Mouse (Mus musculus) layer of hippocampus, postnatal 25 days (tissue): ENCODE measurements around the gene Golgb1. TPM values are rescaled to one million over a fixed set of nuclear protein-coding genes. Genes with fewer than 3 reads are reported as not detected.
"Not testable (repeated sequence)": the region's sequence is repeated elsewhere in the genome, so short reads cannot be mapped to it uniquely, and the experiment has no call there.

Experiments
- DNase-seq, 2 experiments: peaks; one replicate each; pipeline ENCODE4 v3.0.0; 2022; ENCODE audit warnings: mixed read lengths in 2 of 2, low spot score in 1 of 2; ENCODE audit errors: extremely low spot score in 1 of 2
- total RNA-seq, 2 experiments: library from RNA; stranded (reverse); gene quantifications; 2 replicates each; pipeline ENCODE4 v1.2.3; 2021

Golgb1 gene
- total RNA-seq, result 10 to 100 TPM; 64.7 to 65.0 TPM

DNA sequence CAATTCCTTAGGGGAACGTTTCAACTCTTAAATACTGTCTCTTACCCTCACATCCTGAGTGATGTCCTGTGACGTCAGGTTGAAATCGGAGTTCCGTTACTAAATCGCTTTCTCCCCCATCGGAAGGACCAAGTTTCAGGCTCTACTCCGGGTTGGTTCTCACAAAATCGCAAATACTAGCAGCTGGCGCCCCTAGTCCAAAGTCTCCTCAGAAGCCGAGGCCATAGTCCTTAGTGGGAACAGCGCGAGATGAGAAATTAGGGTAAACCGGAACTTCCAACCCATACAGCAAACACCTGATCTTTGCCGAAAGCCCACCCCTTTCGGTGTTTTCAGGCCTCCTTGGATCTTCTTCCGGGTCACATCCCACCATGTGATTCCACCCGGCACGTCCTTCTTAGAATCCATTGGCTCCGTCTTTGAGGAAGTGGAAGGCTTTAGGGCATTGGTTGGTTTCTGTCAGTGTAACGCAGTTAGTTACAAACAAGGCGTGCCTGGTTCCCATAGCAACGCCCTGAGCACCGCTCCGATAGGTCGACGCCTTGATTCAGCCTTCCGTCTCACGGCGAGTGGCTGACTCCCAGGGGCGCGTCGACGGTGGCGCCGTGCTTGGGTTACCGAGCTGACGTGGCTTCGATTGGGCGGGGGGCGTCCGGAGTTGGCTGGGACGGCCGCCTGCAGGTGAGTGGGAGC is at the start of gene Golgb1, which contains the start of gene Eaf2:
Gene Golgb1 (plus strand): TSS at position 558 of the 693 bp plus-strand sequence.
Gene Eaf2 (minus strand): TSS at position 421 of the 693 bp plus-strand sequence.
- DNase-seq, result peak; percentile 81

DNA sequence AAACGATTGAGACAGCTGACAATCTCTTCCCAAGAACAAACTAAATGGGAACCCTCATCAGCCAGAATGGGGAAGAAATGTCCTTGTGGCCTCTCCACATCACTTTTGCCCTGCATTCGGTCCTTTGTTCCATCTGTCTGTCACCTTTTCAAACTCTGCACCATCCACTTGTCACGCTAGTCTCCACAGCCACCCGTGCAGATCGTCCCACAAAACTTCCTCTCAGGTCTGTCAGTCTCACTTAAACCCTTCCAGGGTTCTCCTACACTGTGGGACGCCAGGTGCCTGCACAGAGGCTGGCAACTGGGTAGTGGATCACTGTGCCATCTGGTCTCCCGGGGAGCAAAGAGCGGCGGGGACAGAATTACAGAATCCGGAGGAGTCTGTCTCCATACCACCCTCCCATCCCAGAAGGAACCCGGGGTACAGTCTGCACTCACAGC is 47.3 kb upstream of the Golgb1 start:
- DNase-seq, result no peak

DNA sequence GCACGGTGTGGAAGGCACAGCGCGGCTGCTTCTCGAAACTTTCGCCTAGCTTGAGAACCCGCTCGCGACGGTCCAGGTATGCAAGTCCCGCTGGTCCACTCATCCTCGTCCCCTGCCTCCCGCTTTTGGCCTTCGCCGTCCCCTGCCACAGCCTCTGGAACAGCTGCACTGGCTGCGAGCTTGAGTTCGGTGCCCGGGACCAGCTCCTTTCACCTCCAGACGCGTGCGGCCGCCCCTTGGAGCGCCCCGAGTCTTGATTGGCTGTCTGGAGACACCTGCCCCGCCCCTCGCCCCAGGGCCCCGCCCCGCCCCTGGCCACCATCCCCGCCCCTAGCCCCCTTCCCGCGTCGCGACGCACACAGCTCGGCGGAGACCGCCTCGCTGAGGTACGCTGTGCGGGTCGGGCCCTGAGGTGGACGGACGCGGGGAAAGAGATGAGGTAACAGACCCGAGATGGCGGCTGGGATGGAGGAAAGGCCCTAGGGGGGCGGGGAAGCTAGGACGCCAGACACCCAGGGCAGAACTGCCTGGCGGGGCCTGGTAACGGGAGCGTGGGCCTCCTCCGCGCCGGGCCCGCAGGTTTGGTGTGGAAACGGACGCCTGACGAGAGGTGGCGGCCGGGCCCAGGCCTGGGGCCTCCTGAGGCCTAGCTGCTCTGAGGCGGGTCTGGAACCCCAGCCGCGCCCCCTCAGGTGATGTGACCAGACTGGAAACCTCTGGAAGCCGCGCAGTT is 46.7 kb upstream of the Golgb1 start, which contains the start of gene Iqcb1:
Gene Iqcb1 (plus strand): TSS at position 332 of the 733 bp plus-strand sequence.
- DNase-seq, result peak; percentile 68 to 69

DNA sequence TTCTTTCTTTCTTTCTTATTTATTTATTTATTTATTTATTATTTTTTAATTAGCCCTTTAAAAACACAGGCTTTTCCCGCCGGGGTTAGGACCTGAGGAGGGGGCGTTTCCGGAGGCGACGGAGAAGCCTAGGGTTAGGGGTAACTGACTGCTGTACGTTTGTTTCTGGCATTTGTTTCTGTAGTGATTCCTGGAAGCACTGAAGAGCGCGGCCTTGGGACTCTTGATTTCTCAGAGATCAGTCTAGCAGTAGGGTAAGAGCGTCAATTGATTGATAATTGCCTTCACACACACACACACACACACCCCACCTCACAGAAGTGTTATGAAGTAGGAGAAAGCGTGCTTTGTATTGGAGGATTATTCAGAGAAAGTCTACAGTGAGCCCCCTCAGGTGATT is 46.1 kb upstream of the Golgb1 start:
- no peak for DNase-seq

DNA sequence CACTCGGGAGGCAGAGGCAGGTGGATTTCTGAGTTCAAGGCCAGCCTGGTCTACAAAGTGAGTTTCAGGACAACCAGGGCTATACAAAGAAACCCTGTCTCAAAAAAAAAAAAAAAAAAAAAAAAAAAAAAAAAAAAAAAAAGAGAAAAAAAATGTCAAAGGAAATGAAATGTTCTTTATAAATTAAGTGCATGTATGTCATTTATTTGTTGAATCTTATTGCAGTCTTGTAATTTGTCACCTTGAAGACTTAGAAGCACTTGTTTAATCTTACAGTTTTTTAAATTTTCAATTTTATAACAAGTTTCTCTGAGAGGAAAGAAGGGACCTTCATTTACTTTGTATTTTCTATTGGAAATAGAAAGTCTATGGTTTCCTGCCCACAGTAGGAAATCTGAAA is 28.0 kb upstream of the Golgb1 start:
- DNase-seq, result not testable (repeated sequence)

DNA sequence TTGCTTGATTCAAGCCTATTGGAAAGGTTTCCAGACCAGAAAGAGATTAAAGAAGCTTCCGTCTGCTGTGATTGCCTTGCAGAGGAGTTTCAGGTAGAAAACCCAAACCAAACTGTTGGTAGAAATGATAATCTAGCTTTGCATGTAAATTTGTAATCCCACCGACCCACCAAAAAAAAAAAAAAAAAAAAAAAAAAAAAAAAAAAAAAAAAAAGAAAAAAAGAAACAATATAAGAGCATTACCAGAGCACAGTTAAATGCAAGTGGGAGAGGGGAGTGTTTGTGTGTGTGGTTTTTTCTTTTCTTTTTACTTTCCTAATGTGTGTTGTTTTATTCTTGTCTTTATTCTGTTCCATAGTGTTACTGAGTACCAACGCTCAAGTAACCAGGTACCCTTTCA is 23.7 kb upstream of the Golgb1 start:
- no peak for DNase-seq

DNA sequence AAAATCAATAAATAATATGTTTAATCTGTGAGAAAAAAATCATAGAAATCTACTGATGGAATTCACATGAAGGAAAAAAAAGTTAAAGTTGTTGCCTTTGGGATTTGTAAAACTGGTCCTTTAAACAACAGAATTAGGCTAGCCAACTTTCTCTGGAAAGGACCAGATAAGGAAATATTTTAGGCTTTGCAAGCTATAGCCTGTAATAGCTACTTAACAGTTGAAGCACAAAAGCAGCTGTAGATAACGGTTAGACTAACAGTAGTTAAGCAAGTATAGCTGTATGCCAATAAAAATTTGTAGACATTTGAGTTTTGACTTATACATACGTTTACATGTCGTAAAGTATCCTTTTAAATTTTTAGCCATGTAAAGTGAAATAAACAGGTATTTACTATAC is 11.4 kb upstream of the Golgb1 start:
- no peak for DNase-seq

DNA sequence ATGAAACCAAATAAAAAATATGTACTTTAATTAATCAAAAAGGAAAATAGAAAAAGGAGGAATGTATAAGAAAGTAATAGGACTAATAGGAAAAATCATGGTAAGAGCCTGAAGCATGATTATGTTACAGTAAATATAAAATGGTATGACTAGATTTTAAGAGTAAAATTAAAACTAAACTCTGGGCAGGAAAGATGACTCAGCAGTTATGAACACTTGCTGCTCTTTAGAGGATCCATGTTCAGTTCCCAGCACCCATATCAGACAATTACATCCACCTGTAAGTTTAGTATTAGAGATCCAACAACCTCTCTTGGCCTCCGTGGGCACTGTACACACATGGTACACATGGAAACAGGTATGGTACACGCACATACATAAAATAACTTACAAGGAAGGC is 5.5 kb upstream of the Golgb1 start:
- DNase-seq, result no peak

DNA sequence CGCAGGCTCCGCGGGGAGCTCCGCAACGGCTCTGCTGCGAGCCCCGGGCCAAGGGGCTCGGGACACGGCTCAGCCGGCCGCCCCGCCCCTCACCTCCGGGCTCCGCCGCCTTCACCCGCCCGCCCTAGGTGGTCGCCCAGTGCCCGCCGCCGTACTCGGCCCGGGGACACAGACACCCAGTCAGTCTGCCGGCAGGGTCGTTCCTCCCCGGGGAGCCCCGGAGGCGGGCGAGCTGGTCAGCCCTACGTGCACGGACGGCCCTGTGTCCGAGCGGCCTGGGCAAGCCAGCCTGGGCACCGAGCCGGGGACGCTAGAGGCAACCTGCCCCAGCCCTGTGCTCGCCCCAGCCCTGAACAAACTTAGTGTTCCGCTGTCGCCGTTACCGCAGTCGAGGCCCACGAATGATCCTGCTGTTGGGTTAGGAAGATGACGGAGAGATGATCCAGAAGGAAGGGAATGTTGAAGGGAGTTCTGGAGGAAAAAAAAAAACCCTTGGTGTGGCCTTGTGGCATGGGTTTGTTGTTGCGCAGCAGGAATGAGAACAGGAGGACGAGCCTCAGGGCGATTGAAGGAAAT is 424 bp downstream of the Golgb1 start:
- DNase-seq, result peak in 1 of 2 experiments; percentile 32

DNA sequence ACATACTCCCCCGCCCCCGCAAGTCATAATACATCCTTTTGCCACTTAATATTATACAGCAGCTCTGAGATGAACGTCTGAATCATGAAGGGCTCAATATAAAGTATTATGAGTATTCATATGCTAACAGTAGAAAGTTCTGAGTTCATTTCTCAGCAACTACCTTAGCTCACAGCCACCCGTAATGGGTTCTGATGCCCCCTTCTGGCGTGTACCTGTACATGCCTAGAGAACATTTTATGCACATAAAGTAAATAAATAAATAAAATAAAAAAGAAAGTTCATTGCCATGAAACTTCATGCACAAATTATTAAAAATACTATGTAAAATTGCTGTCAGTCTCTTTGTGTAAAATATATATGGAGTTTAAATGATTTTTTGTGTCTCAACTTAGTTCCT is 2.4 kb downstream of the Golgb1 start:
- DNase-seq, result no peak

DNA sequence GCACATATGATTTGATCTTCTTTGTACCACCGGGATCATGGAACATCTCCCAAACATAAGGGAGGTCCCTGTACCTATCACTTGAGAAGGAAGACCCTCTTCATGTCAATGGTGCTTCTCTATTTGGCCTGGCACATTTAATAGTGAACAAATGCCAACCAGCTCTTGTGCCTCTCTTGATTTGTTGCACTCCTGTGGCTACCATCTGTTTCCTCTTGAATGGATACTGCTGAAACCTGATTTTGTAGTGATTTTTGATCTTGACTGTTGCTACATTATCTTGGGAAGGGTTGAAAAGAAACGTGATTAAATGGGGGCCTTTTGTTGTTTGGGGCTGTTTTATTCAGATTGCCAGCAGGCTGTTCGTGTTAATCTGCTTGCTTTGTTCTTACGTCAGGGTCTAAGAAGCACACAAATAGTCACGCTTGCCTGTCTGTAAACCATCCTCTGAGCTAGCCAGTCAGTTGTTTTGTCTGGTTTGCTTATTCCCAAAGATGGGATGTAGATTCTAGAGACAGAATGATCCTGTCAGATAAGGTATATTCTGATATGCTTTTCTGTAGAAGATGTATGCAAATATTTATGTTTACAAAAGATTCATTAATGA is 7.9 kb downstream of the Golgb1 start:
- DNase-seq, result no peak

DNA sequence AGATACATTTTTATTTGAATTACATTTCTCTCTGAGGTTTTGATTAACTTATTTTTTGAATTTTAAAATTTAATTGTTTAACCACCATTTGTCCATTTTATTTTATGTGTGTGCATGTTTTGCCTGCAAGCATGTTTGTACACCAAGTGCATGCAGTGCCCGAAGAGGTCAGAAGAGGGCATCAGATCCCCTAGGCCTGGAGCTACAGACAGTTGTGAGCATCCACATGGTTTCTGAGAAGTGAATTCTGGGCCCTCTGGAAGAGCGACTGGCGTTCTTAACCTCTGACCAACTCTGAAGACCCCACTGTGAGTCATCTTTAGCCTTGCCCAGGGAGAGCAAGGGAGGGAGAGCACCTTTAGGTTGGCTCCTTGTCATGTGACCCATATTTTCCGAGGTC is 9.9 kb downstream of the Golgb1 start:
- DNase-seq, result no peak

DNA sequence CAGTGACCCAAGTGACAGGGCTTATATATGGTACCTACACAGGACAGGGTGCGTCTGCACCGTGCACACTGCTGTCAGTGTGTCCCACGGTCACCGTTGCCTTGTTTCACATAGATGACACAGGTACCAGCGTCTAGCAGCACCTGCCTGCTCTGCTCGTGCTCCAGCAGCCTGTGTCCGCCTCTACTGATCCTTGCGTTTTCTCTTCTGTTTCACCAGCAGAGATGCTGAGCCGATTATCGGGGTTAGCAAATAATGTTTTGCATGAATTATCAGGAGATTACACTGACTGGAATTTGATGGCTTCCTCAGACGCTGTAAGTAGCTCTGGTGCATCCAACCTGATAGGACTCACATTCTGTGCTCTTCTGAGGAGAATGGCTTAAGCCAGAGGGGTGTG is 11.0 kb downstream of the Golgb1 start:
- DNase-seq, result no peak

DNA sequence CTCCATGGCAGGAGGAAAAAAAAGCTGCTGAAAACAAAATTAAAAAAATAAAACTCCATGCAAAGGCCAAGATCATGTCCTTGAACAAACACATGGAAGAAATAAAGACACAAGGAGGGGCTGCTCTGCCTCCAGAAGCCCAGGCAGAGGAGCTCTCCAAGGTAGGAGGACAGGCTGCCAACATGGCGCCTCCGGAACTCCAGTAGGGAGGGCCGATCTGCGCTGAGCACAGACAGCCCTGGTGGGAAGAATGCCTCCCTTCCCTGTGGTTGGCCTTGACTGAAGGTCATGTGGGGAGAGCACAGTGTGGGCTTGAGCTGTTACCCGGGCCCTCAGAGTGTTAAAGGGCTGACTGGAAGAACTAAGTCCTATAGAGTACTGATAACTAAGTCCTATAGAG is 12.6 kb downstream of the Golgb1 start:
- no peak for DNase-seq

DNA sequence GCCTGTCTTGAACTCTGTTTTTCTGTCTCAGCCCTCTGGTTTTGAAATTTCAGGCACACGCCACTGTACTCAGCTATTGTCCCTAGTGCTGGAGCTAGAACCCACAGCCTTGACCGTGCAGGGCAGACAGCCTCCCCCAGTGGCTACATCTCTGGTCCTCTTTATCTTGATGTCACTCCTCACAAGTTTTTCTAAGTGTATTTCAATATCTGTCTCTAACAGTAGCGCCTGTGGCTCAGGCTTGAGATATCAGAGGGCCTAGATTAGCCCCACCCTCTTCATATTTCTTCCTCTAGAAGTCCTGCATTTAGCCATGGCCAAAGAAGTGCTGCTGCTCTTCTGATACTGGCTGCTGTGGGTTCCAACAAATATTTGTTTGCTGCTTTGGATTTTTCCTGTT is 15.6 kb downstream of the Golgb1 start:
- no peak for DNase-seq

DNA sequence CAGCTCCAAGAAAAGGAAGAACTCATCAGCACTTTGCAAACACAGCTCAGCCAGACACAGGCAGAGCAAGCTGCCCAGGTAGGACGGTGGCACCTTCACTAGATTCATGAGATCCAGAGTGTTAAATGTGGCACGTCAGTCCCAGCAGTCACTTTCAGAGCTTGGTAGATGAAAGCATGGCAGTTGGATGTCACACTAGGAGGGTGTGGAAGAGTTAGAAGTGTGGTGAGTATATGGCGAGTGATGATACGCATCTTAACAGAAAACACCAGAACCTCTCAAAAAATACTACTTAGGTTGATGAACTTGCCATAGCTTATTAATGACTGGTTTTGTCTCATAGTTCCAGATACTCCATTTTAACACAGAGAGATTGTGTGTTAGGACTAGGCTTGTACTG is 16.5 kb downstream of the Golgb1 start:
- no peak for DNase-seq

DNA sequence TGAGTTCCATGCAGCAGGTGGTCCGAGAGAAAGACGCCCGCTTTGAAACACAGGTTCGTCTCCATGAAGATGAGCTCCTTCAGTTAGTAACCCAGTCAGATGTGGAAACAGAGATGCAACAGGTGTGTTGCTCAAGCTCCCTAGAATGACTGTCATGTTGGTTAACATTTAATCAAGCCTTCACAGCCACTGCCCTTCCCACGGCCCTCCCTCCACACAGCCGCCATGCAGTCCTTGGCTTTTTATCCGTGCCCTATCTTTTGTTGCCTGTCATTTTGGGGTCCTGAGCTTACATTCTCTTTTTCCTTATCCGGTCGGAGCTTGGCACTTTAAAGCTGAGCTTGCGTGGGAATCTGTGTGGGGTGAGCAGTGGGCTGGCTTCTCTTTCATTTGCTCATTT is 18.4 kb downstream of the Golgb1 start:
- no peak for DNase-seq

DNA sequence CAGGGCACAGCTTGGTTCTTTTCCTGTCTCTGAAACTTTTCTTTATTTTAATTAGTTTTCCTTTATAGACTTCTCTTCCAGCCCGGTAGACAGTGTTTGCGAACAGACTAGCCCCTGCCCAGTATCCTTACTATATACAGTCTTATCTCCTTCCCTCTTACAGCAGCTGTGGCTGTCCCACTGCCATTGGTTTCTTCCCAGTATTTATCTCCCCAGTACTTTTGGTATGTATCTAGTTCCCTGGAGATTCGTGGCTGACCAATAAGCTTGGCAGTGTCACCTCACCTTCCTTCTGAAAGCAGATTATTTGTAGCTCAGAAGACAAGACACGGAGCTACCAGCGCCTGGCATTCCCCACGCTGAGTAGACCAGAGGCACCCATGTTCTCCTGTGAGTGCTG is 21.8 kb downstream of the Golgb1 start:
- no peak for DNase-seq

DNA sequence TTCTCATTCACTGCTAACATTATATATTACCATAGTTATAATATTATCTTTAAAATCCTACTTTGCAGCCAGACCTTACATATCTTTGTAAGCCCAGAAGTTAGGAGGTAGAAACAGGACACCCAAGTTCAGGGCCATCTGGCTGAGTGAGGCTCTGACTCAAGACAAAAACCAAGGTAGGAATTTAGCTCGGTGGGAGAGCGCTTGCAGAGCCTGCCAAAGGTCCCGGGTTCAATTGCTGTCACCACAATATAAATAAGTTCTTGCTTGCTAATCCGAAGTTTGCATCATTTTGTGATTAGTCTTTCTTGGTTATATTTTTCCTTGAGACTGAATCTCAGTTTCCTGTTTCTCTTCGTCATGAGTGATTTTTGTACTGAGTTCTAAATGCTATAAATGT is 28.2 kb downstream of the Golgb1 start:
- no peak for DNase-seq

DNA sequence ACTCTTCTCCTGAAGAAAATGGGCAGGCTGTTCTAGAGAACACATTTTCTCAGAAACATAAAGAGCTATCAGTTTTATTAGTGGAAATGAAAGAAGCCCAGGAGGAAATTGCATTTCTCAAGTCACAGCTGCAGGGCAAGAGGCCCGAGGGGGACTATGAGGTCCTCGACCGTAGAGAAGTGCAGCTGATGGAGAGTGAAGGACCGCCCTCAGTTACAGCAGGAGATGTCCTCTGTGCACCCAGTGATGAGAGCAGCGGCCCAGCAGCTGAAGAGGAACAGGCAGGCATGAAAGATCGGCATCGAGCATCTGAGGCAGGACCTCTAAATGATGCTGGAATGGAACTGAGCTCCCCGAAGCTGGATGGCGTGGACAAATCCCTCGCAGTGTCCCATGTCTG is 37.0 kb downstream of the Golgb1 start:
- DNase-seq, result no peak

DNA sequence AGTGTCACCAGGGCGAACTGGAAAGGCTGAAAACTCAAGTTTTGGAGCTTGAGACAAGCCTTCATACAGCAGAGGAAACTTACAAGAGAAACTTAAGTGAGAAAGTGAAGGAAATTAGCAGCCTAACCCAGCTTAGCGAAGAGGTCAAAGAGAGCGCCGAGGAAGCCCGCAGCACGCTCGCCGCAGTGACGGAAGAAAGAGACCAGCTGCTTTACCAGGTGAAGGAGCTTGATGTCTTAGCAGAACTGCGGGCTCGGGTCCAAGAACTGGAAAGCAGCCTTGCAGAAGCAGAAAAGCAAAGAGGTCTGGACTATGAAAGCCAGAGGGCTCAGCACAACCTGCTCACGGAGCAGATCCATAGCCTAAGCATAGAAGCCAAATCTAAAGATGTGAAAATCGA is 37.4 kb downstream of the Golgb1 start:
- DNase-seq, result no peak
